Mouse (Mus musculus) hindbrain, embryonic 14.5 days (tissue): ENCODE results near the gene Carnmt1. TPM values are rescaled to one million over a fixed set of nuclear protein-coding genes. Genes with fewer than 3 reads are reported as not detected.

Experiments
- ATAC-seq: fragments of 200-750 bp; cut with Nextera tagmentation; 2 replicates; pipeline ENCODE4 v1.8.0; 2017; ENCODE audit warnings: moderate number of reproducible peaks, mild to moderate bottlenecking, moderate TSS enrichment, moderate library complexity; ENCODE audit not compliant: low FRiP score
- DNase-seq: peaks from one replicate; pipeline ENCODE4 v3.0.0-alpha.2; 2015; ENCODE audit warnings: low spot score
- H3K27ac ChIP-seq: fragments of 300-500 bp; sonication (generic); 2 replicates; pipeline ENCODE4 v1.5.1; 2014; ENCODE audit warnings: mild to moderate bottlenecking, moderate library complexity
- H3K27me3 ChIP-seq: fragments of 300-500 bp; sonication (generic); 2 replicates; pipeline ENCODE4 v1.6.1; 2014; ENCODE audit warnings: mild to moderate bottlenecking, low read length, mixed read lengths; ENCODE audit not compliant: control insufficient read depth, insufficient read depth
- H3K36me3 ChIP-seq: fragments of 300-500 bp; sonication (generic); replicated peaks from 2 replicates; pipeline ENCODE4 v1.6.1; 2014; ENCODE audit not compliant: control insufficient read depth, insufficient read depth
- H3K4me1 ChIP-seq: fragments of 300-500 bp; sonication (generic); replicated peaks from 2 replicates; pipeline ENCODE4 v1.6.1; 2014; ENCODE audit warnings: antibody characterized with exemption, low read length, mixed read lengths; ENCODE audit not compliant: control insufficient read depth, insufficient read depth
- H3K4me2 ChIP-seq: fragments of 300-500 bp; sonication (generic); replicated peaks from 2 replicates; pipeline ENCODE4 v1.6.1; 2014; ENCODE audit warnings: mild to moderate bottlenecking, moderate library complexity
- H3K4me3 ChIP-seq: fragments of 300-500 bp; sonication (generic); replicated peaks from 2 replicates; pipeline ENCODE4 v1.5.1; 2014; ENCODE audit warnings: mild to moderate bottlenecking, low read length
- H3K9ac ChIP-seq: fragments of 300-500 bp; sonication (generic); 2 replicates; pipeline ENCODE4 v1.6.1; 2014
- H3K9me3 ChIP-seq: fragments of 300-500 bp; sonication (generic); 2 replicates; pipeline ENCODE4 v1.6.1; 2016; ENCODE audit warnings: low read length; ENCODE audit not compliant: control insufficient read depth
- whole genome bisulfite sequencing: fragments of 180-500 bp; shearing (Covaris S2); extraction: QIAGEN DNeasy Blood & Tissue Kit; methylation state at CpG from one replicate; pipeline ENCODE4 v1.1.7; 2014; 5-methylcytosine and 5-hydroxymethylcytosine counted together
- polyA plus RNA-seq: library from polyadenylated mRNA; unstranded; fragments of >200 nt; fragmentation: Nextera tagmentation; extraction: Ambion mirVana; gene quantifications from 2 replicates; pipeline ENCODE4 v1.2.1, GENCODE M21; 2014

Carnmt1 gene
- polyA plus RNA-seq, 1 experiment from 2014 or later = 15.4 TPM

DNA sequence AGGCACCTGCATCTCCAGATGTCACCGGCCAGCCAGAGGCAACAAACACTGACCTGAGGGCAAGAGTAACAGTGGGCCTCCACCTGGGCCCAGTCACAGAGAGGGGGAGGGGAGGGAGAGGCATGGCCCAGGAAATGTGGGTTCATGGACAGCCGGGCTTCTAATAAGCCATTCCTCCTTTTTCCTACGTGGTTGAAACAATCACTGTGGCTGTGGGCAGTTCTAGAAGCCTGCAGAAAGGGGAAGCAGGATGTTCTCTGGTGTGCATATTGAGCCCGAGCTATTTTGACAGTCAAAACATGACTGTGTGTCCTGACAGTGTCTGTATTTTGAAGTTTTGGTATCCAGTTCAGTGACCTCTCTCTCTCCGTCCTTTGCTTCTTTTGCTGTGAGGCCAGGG, 31.6 kb upstream of the Carnmt1 start:
- H3K9me3 ChIP-seq = no peaks in the 10 kb centered on the region
- no peaks in the 10 kb centered on the region for H3K27me3 ChIP-seq
- no peaks in the 10 kb centered on the region for H3K4me1 ChIP-seq
- H3K4me3 ChIP-seq = no peak overlapping the region
- ATAC-seq (no peak), DNase-seq (no peak)
- H3K9ac ChIP-seq = no peak overlapping the region
- H3K4me2 ChIP-seq = no peak overlapping the region
- no peaks in the 10 kb centered on the region for H3K36me3 ChIP-seq
- WGBS = 72% methylated on average over 5 of the region's 5 CpGs
- H3K27ac ChIP-seq = no peak overlapping the region

DNA sequence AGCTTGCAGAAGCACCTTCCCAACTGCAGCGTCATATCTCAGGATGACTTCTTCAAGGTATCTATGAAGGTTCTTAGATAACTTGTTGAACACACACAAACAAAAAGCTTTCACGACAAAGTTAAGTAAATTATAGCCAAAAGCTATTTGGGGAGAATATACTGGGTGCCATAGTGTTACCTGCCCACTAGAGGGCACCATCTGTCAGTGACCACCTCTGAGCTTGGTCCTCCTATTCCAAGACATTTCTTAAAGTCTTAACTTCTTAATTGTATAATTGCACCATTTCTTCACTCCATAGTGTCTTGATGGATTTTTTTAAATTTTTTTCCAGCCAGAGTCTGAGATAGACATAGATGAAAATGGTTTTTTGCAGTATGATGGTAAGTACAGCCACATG, 31.0 kb upstream of the Carnmt1 start:
- DNase-seq (no peak), ATAC-seq (no peak)
- Histone ChIP-seq H3K36me3 (no peaks in the 10 kb centered on the region), H3K4me3 (no peak overlapping the region), H3K9me3 (no peaks in the 10 kb centered on the region), H3K4me2 (no peak overlapping the region), H3K9ac (no peak overlapping the region), H3K4me1 (no peaks in the 10 kb centered on the region), H3K27me3 (no peaks in the 10 kb centered on the region), H3K27ac (no peak overlapping the region)
- 37% methylated on average over 2 of the region's 2 CpGs for WGBS

DNA sequence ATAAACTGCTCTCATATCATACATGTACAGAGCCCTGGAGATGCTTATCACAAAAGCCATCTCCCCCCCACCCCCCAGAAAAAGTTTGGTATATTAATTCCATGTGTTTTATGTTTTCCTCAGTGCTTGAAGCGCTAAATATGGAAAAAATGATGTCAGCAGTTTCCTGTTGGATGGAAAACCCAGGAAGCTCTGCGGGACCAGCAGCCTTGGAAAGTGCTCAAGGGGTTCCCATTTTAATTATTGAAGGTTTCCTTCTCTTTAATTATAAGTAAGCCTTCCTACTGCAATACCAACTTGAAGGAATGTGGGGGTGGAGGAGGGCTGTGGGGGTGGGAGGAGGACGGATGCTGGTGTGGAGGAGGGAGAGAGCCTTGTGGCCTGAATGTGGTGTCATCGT, 29.6 kb upstream of the Carnmt1 start:
- Histone ChIP-seq H3K9me3 (no peaks in the 10 kb centered on the region), H3K4me3 (no peak overlapping the region), H3K27me3 (no peaks in the 10 kb centered on the region), H3K9ac (no peak overlapping the region), H3K4me2 (no peak overlapping the region), H3K27ac (no peak overlapping the region), H3K4me1 (no peaks in the 10 kb centered on the region), H3K36me3 (no peaks in the 10 kb centered on the region)
- no peak for ATAC-seq
- 81% methylated on average over 4 of the region's 4 CpGs for WGBS
- no peak for DNase-seq

DNA sequence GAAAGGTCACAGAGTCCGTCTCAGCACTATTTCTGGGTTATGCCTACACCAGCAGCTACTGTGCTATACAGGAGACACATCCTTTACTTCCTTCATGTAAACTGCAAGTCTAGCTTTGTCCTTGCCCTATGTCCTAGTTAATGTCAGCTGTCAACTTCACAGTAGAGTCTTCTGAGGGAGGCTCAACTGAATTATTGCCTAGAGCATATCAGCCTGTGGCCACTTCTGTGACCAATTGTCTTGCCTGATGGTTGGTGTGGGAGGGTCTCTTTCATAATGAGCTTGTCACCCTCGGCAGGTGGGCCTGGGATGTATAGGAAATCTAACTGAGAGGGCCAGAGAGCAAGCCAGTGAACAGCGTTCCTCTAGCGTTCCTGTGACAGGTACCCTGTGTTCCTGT, 27.2 kb upstream of the Carnmt1 start:
- no peak overlapping the region for H3K4me2 ChIP-seq
- no peak for DNase-seq
- no peaks in the 10 kb centered on the region for H3K36me3 ChIP-seq
- no peaks in the 10 kb centered on the region for H3K4me1 ChIP-seq
- 45% methylated on average over 4 of the region's 4 CpGs for WGBS
- H3K9me3 ChIP-seq = no peaks in the 10 kb centered on the region
- no peaks in the 10 kb centered on the region for H3K27me3 ChIP-seq
- no peak overlapping the region for H3K27ac ChIP-seq
- no peak for ATAC-seq
- H3K9ac ChIP-seq = no peak overlapping the region
- H3K4me3 ChIP-seq = no peak overlapping the region

DNA sequence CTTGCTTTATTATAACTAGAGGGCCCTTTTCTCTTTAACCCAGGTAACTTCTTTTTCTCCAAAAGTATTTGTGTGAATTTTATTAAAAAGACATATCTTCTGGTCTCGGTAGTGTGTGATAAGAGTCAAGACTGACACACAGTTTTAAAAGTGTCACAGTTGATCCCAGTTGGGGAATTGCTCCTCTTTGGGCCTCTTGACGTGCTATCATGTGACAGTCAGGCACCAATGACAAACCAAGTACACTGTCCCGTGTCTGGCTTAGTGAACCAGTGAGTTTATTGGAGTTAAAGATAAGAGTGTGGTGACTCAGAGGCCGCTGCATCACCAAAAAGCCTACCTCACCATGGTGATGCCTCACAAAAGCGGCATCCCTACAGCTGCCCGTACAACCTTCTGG, 26.5 kb upstream of the Carnmt1 start:
- Histone ChIP-seq H3K27me3 (no peaks in the 10 kb centered on the region), H3K4me1 (no peaks in the 10 kb centered on the region), H3K9ac (no peak overlapping the region), H3K4me3 (no peak overlapping the region), H3K9me3 (no peaks in the 10 kb centered on the region), H3K4me2 (no peak overlapping the region), H3K27ac (no peak overlapping the region), H3K36me3 (no peaks in the 10 kb centered on the region)
- ATAC-seq = no peak
- no peak for DNase-seq
- WGBS = 84% methylated on average over 6 of the region's 6 CpGs

DNA sequence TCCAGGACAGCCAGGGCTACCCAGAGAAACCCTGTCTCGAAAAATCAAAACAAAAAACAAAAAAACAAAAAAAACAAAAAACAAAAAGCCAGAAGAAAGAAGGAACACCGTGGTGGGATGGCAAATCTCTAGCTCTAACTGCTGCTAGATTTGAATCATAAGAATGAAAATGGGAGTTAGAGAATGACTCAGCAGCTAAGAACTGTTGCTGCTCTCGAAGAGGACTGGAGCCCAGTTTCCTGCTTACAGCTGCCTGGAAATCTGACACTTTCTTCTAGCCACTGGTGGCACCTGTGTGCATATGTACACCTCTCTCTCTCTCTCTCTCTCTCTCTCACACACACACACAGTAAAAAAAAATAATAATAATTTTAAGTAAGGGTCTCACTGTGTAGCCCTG, 24.2 kb upstream of the Carnmt1 start:
- ATAC-seq (no peak), DNase-seq (no peak)
- Histone ChIP-seq H3K9ac (no peak overlapping the region), H3K27me3 (no peaks in the 10 kb centered on the region), H3K4me2 (no peak overlapping the region), H3K4me1 (no peaks in the 10 kb centered on the region), H3K27ac (no peak overlapping the region), H3K36me3 (no peaks in the 10 kb centered on the region), H3K4me3 (no peak overlapping the region), H3K9me3 (no peaks in the 10 kb centered on the region)
- 78% methylated on average over 3 of the region's 3 CpGs for WGBS

DNA sequence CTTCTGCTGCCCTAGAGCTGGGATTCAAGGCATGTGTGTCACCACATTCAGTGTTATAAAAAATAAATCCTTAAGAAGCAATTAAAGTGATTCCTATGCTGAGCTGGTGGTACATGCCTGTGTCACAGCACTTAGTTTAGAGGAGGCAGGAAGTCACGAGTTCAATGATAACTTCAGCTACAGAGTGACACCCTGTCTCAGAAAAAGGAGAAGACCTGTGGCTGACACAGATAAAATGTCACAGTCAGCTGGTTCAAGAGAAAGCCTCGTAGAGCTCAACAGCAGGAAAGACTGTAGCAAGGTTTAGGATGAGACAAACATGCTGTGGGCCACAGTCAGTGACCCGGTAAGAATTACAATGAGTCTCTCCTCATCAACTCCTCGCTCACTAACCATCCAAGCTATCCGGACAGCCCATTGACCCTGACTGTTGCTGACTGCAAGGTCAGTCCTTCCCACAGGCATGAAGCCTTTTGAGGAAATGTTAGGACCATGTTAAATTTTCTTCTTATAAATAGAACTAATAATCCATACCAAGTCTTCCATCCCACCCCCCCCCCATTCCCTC, 23.6 kb upstream of the Carnmt1 start:
- 49% methylated on average over 5 of the region's 5 CpGs for WGBS
- no peaks in the 10 kb centered on the region for H3K36me3 ChIP-seq
- H3K4me2 ChIP-seq = no peak overlapping the region
- no peaks in the 10 kb centered on the region for H3K9me3 ChIP-seq
- no peak overlapping the region for H3K4me3 ChIP-seq
- H3K4me1 ChIP-seq = no peaks in the 10 kb centered on the region
- no peaks in the 10 kb centered on the region for H3K27me3 ChIP-seq
- DNase-seq (no peak), ATAC-seq (no peak)
- H3K27ac ChIP-seq = no peak overlapping the region
- H3K9ac ChIP-seq = no peak overlapping the region

DNA sequence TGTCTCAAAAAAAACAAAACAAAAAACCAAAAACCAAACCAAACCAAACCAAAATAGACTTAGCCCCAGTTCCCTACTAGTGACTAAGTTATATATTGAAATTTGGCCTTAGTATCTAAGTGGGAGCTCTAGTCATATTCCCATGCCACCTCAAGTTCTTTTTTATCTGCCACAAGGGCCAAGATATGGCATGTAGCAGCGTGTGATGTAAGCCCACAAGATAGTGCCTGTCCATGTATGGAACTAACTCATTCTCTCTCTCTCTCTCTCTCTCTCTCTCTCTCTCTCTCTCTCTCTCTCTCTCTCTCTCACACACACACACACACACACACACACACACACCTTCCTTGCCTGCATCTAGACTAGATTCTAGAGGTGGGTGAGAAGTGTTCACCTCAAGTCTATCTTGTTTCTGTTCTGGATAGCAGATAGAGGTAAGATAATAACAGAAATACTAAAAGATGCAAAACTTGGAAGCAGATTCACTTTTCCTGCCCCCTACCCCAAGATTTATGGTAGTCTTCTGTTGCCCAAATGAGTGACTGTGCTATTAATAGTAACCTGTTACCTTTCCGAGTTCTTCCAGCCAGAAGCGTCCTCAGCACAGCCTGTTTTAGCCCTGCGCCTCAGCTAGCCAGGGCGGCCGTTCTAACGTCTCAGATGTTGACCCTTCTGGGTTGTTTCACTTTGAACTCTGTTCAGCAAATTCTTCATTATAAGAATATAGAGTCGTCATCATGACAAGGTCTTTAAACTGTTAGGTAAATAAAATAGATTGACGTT, 22.6 kb upstream of the Carnmt1 start:
- ATAC-seq = no peak
- WGBS = 85% methylated on average over 9 of the region's 9 CpGs

DNA sequence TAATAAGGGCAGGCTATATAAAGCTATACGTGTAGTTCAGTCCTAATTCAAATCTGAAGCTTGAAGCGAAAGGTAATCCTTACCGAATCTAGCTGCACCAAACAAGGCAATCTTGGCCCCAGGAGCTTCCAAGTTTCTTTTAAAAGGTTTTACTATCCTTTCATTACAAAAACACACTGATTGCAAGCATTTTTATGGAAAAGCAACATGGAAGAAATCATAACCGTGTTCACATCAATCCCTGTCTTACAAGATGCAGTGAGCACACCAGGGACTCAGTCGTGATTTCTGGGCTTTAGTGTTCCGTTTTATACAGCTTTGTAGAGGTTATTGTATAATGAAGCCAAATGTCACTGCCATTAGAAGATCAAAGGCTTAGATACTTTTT, 22.0 kb upstream of the Carnmt1 start:
- Histone ChIP-seq H3K9ac (no peak overlapping the region), H3K36me3 (no peaks in the 10 kb centered on the region), H3K4me1 (no peaks in the 10 kb centered on the region), H3K27ac (no peak overlapping the region), H3K27me3 (no peaks in the 10 kb centered on the region), H3K9me3 (no peaks in the 10 kb centered on the region), H3K4me2 (no peak overlapping the region), H3K4me3 (no peak overlapping the region)
- DNase-seq (no peak), ATAC-seq (no peak)
- 87% methylated on average over 6 of the region's 6 CpGs for WGBS

More for the DNA sequence above, 22.6 kb upstream of the Carnmt1 start:
- Histone ChIP-seq H3K4me3 (no peak overlapping the region), H3K9ac (no peak overlapping the region), H3K4me2 (no peak overlapping the region), H3K27me3 (no peaks in the 10 kb centered on the region), H3K4me1 (no peaks in the 10 kb centered on the region), H3K9me3 (no peaks in the 10 kb centered on the region), H3K27ac (no peak overlapping the region), H3K36me3 (no peaks in the 10 kb centered on the region)
- no peak for DNase-seq
